Mouse (Mus musculus) cortical plate, adult 2 months (tissue): ENCODE data around the gene Phactr1.

Experiments used
- CTCF ChIP-seq: fragments of 200-500 bp; IDR thresholded peaks from 2 replicates; pipeline ENCODE4 v1.5.1; 2011; ENCODE audit warnings: mild to moderate bottlenecking, control low read depth, low read length; ENCODE audit not compliant: insufficient read depth; ENCODE audit errors: extremely low read depth
- POLR2A ChIP-seq: fragments of 200-500 bp; IDR thresholded peaks from 2 replicates; pipeline ENCODE4 v1.6.1; 2011; ENCODE audit warnings: mild to moderate bottlenecking, low read length, control low read depth; ENCODE audit not compliant: insufficient read depth; ENCODE audit errors: extremely low read depth

- no peak for TF ChIP-seq CTCF
- TF ChIP-seq POLR2A, result no peak
These were observed 296.5 kb downstream of the Phactr1 start for GRCm38 (mm10) chr13:42976967-42977366.
